Mouse (Mus musculus) heart, embryonic 13.5 days (tissue): ENCODE results near the gene Zfp462. TPM values are rescaled to one million over a fixed set of nuclear protein-coding genes. Genes with fewer than 3 reads are reported as not detected.

Experiments used
- ATAC-seq: fragments of 200-750 bp; cut with Nextera tagmentation; 2 replicates; pipeline ENCODE4 v1.8.0; 2017; ENCODE audit warnings: moderate TSS enrichment; ENCODE audit not compliant: insufficient number of reproducible peaks, low FRiP score, low TSS enrichment; ENCODE audit errors: extremely low read depth
- H3K27ac ChIP-seq: fragments of 300-500 bp; sonication (generic); replicated peaks from 2 replicates; pipeline ENCODE4 v1.5.1; 2015; ENCODE audit warnings: moderate library complexity, mild to moderate bottlenecking, inconsistent platforms
- H3K27me3 ChIP-seq: fragments of 300-500 bp; sonication (generic); replicated peaks from 2 replicates; pipeline ENCODE4 v1.6.1; 2015; ENCODE audit warnings: mild to moderate bottlenecking, inconsistent platforms
- H3K36me3 ChIP-seq: fragments of 300-500 bp; sonication (generic); 2 replicates; pipeline ENCODE4 v1.6.1; 2015; ENCODE audit warnings: mild to moderate bottlenecking, inconsistent platforms
- H3K4me1 ChIP-seq: fragments of 300-500 bp; sonication (generic); 2 replicates; pipeline ENCODE4 v1.6.1; 2015; ENCODE audit warnings: inconsistent platforms
- H3K4me2 ChIP-seq: fragments of 300-500 bp; sonication (generic); 2 replicates; pipeline ENCODE4 v1.6.1; 2015; ENCODE audit warnings: inconsistent platforms, mild to moderate bottlenecking, moderate library complexity
- H3K4me3 ChIP-seq: fragments of 300-500 bp; sonication (generic); 2 replicates; pipeline ENCODE4 v1.5.1; 2015; ENCODE audit warnings: moderate library complexity, mild to moderate bottlenecking, inconsistent platforms
- H3K9ac ChIP-seq: fragments of 300-500 bp; sonication (generic); 2 replicates; pipeline ENCODE4 v1.6.1; 2015; ENCODE audit warnings: inconsistent platforms, mild to moderate bottlenecking, moderate library complexity
- H3K9me3 ChIP-seq: fragments of 300-500 bp; sonication (generic); 2 replicates; pipeline ENCODE4 v1.6.1; 2016; ENCODE audit warnings: inconsistent platforms
- WGBS: fragments of 180-500 bp; shearing (Covaris S2); methylation state at CpG from one replicate; pipeline ENCODE4 v1.1.7; 2015; ENCODE audit warnings: mixed read lengths; 5-methylcytosine and 5-hydroxymethylcytosine counted together
- polyA plus RNA-seq: library from polyadenylated mRNA; unstranded; fragments of >200 nt; fragmentation: Nextera tagmentation; extraction: Ambion mirVana; gene quantifications from 2 replicates; pipeline ENCODE4 v1.2.1, GENCODE M21; 2015

Zfp462 gene
- polyA plus RNA-seq, 1 experiment from 2014 or later = 3.1 TPM

- Histone ChIP-seq H3K4me2 (peak overlapping the region; percentile 58), H3K4me1 (peaks cover 19% of the 10 kb centered on the region), H3K9ac (peak overlapping the region; percentile 47), H3K4me3 (peak overlapping the region; percentile 29), H3K9me3 (no peaks in the 10 kb centered on the region), H3K36me3 (no peaks in the 10 kb centered on the region), H3K27me3 (0 out of 2 replicates have a peak, but pooled peaks cover 10% of the 10 kb centered on the region), H3K27ac (peak overlapping the region; percentile 48; the same call in 1 of the 2 replicates)
- no peak for ATAC-seq
- WGBS = 31% methylated on average over 11 of the region's 11 CpGs
Observed at GRCm38 (mm10) chr4:55125048-55125737, 180.3 kb downstream of the Zfp462 start.

- ATAC-seq = no peak
Observed at GRCm38 (mm10) chr4:55125738-55126054, 180.8 kb downstream of the Zfp462 start.

GRCm38 (mm10) chr4:55127228-55127901, 182.5 kb downstream of the Zfp462 start:
- H3K27me3 ChIP-seq = 0 out of 2 replicates have a peak, but pooled peaks cover 10% of the 10 kb centered on the region
- H3K4me3 ChIP-seq = no peak overlapping the region
- no peak overlapping the region for H3K9ac ChIP-seq
- H3K4me1 ChIP-seq = peaks cover 14% of the 10 kb centered on the region
- no peak for ATAC-seq
- no peak overlapping the region for H3K4me2 ChIP-seq
- 77% methylated on average over 9 of the region's 9 CpGs for WGBS
- H3K9me3 ChIP-seq = no peaks in the 10 kb centered on the region
- no peak overlapping the region for H3K27ac ChIP-seq
- H3K36me3 ChIP-seq = no peaks in the 10 kb centered on the region

More at GRCm38 (mm10) chr4:55125738-55126054, 180.8 kb downstream of the Zfp462 start:
- Histone ChIP-seq H3K9ac (peak overlapping the region; percentile 47), H3K36me3 (no peaks in the 10 kb centered on the region), H3K27me3 (0 out of 2 replicates have a peak, but pooled peaks cover 10% of the 10 kb centered on the region), H3K27ac (peak overlapping the region; percentile 48; the same call in 1 of the 2 replicates), H3K4me2 (peak overlapping the region; percentile 58), H3K9me3 (no peaks in the 10 kb centered on the region), H3K4me3 (peak overlapping the region; percentile 29), H3K4me1 (peaks cover 19% of the 10 kb centered on the region)
- 28% methylated on average over 4 of the region's 4 CpGs for WGBS

GRCm38 (mm10) chr4:55128088-55128835, 183.4 kb downstream of the Zfp462 start:
- no peak for ATAC-seq
- no peak overlapping the region for H3K9ac ChIP-seq
- peaks cover 14% of the 10 kb centered on the region for H3K4me1 ChIP-seq
- no peak overlapping the region for H3K27ac ChIP-seq
- H3K27me3 ChIP-seq = 0 out of 2 replicates have a peak, but pooled peaks cover 10% of the 10 kb centered on the region
- no peaks in the 10 kb centered on the region for H3K9me3 ChIP-seq
- WGBS = 82% methylated on average over 13 of the region's 13 CpGs
- H3K4me2 ChIP-seq = no peak overlapping the region
- H3K36me3 ChIP-seq = no peaks in the 10 kb centered on the region
- H3K4me3 ChIP-seq = no peak overlapping the region
